Mouse (Mus musculus): Measurements from ENCODE around the gene Dcpp2.
"Not testable (repeated sequence)": the region's sequence is repeated elsewhere in the genome, so short reads cannot be mapped to it uniquely, and the experiment has no call there.

Gene Dcpp2

DNA sequence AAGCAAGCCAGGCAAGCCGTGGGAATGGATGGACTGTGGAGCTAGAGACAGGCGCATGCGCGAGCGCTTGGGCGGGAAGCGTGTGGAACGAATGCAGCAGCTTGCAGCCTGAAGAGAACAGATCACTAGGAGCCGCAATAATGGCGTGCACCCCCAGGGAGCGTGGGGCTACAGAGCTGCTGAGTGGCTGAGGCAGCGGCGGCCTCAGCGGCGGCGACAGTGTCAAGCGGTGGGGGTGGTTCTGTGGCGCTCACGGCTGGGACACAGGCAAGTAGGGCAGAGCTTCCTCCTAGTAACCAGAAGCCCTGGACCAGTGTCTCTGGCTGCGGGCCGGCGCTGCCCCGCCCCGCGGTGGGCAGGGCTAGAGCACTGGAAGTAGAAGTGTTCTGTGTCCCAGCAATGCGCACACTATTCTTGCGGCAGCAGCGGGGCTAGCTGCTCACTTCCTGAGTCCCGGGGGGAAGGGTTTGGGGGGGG, 43.9 kb downstream of the Dcpp2 start:
- peak; percentile 47 for DNase-seq (ENCODE audit: extremely low spot score, low read depth, low spot score)

DNA sequence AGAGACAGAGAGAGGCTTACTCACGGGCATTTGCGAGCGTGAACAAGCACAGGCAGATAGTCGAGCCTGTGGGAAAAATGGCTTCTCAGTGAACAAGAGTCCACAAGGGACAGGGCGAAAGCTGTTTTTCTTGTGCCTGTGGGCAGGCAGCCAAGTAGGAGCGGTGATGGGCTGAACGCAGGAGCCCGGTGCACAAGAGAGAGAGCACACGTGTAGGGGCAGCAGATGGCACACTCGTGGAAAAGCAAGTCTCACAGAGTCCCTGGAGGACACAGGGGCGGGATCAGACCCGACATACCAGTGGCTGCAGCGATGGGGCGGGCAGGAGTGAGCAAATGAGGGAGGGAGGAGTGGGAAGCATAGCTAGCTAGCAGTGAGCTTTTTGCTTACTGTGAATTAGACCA, 44.4 kb downstream of the Dcpp2 start:
- no peak for DNase-seq (ENCODE audit: extremely low spot score, low read depth, low spot score)

DNA sequence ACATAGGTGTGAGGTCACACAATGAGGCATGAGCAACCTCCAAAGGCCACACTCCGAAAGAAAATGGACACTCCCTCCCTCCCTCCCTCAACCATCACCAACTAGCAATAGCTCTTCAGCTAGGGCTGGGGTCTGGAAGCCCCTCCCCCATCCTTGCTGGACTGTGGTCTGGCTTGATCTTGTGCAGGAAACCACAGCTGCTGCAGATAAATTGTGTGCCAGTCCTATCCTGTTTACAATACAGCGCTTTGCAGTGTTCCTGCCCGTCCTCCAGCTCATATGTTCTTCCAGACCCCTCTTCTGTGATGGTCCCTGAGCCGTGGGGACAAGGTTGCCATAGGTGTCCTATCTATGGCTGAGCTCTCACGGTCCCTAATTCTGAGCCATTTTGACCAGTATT, 50.5 kb downstream of the Dcpp2 start:
- DNase-seq (ENCODE audit: extremely low spot score, low read depth, low spot score), result no peak

DNA sequence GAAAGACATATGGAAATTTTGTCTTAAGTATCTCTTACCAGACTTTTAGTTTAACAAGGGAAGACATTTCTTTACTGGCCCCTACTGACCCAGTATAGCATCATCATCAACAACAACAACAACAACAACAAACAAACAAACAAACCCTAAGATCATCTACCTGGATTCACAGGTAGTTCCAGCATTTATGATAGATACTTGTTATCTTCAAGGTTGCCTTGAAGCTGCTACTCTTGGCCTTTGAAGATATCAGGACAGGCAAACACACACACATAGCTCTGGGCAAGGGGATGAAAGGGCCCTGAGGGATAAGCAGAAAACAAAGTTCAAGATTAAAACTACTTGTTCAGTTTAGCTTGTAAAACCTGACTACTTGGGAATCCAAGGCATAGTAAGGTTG, 60.7 kb downstream of the Dcpp2 start, which contains the start of gene Sbp:
Gene Sbp, plus strand, starts transcription at position 301 of the 400 bp plus-strand sequence.
- DNase-seq (ENCODE audit: extremely low spot score, low read depth, low spot score), result no peak

DNA sequence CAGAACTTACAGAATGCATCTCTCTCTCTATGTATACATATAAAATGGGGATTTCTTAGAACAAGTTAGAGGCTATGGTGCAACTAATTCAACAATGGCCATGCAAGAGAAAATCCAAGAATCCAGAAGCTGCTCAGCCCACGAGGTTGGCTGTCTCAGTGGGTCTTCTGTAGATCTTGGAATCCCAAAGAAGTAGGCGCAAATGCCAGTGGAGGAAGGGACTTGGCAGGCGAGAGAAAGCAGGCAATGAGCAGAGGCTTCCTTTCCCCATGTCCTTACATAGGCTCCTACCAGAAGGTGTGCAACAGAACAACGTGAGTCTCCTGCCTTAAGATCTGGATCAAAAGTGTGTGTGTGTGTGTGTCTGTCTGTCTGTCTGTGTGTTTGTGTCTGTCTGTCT, 66.8 kb downstream of the Dcpp2 start:
- not testable (repeated sequence) for DNase-seq (ENCODE audit: extremely low spot score, low read depth, low spot score)

DNA sequence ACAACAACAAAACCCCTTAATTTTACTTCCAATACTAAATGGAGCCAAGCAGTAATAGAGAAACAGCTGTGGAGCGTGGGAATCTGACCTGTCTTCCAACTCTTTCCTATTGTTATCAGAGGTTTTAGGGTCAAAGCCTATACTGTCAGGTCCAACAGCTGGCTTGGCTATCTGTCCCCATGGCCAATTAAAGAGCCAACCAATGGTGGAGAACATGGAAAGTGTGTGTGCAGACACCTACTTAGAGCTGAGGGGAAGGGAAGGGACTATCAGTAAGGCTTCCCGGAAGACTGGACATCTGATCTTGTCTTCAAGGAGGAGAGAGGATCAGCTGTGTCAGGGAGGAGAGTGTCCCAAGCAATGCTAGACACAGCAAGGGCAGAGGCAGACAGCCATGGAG, 68.4 kb downstream of the Dcpp2 start:
- no peak for DNase-seq (ENCODE audit: extremely low spot score, low read depth, low spot score)

All from hindlimb bud, embryonic 11.5 days (tissue).